Mouse (Mus musculus) macrophage (primary cell): ENCODE results near the gene Wrnip1. TPM values are rescaled to one million over a fixed set of nuclear protein-coding genes. Genes with fewer than 3 reads are reported as not detected.
A peak's percentile ranks its signal among the peaks of the same experiment; 100 is the strongest.
"Not testable (repeated sequence)": the region's sequence is repeated elsewhere in the genome, so short reads cannot be mapped to it uniquely, and the experiment has no call there.

Experiments
- H3K27ac ChIP-seq: fragments of 350-480 bp; formaldehyde crosslinking; 2 replicates; pipeline ENCODE4 v1.9.0; 2021
- H3K36me3 ChIP-seq: fragments of 350-480 bp; formaldehyde crosslinking; 2 replicates; pipeline ENCODE4 v1.9.0; 2021; ENCODE audit errors: inconsistent target
- H3K4me3 ChIP-seq: fragments of 350-480 bp; formaldehyde crosslinking; 2 replicates; pipeline ENCODE4 v1.9.0; 2021; ENCODE audit errors: inconsistent target
- H3K79me2 ChIP-seq: fragments of 350-480 bp; formaldehyde crosslinking; 2 replicates; pipeline ENCODE4 v1.9.0; 2021; ENCODE audit errors: inconsistent target
- WGBS: methylation state at CpG from one replicate; pipeline ENCODE4 v1.1.7; 2026; ENCODE audit warnings: inconsistent platforms; ENCODE audit not compliant: missing documents; 5-methylcytosine and 5-hydroxymethylcytosine counted together
- polyA plus RNA-seq: library from polyadenylated mRNA; stranded (reverse); fragments of 250-400 nt; gene quantifications from 3 replicates; pipeline ENCODE4 v1.2.4, GENCODE M21; 2018; ENCODE audit warnings: inconsistent platforms

Gene Wrnip1
- polyA plus RNA-seq, 1 experiment from 2014 or later, result 7.1 TPM

DNA sequence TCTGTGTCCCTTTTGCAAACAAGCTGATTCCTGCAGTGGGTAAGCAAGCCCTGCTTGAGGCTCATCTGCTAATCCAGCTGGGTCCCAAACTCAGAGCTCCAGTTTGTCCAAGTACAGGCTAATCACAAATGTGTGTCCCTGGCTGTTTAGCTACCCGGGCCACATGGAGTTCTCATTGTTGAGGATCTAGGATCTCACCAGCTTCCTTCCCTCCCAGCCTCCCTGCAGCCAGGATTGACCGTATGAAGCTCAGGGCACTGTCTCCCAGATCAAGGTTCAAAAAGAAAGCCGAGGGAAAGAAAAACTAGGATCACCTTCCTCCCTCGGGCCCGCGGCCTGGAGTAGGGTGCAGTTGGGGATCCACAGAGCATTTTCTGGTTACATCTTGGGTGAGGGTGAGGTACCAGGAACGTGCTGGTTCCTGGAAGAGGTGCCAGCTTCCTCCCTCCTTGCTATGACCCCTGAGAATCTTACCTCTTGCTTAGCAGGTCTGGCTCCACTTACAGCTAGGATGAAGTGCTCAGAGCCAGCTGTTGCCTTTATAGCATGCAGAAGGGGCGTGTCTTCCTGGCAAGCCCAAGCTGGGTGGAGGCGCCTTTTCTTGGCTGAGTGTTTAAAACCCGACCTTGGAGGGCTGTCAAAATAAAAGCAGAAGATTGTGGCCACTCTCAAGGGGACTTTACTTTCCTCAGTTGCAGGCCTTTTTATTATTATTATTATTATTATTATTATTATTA, 49.0 kb downstream of the Wrnip1 start, which contains the start of gene Serpinb1a:
Gene Serpinb1a, minus strand, starts transcription at position 518 of the 737 bp plus-strand sequence.
- no peaks in the 10 kb centered on the region for H3K79me2 ChIP-seq
- WGBS, result 21% methylated on average over 10 of the region's 10 CpGs
- no peaks in the 10 kb centered on the region for H3K36me3 ChIP-seq
- H3K4me3 ChIP-seq, result peak within 1 kb of the TSS; percentile 21; the same call in 1 of the 2 replicates
- no peak within 1 kb of the TSS for H3K27ac ChIP-seq

DNA sequence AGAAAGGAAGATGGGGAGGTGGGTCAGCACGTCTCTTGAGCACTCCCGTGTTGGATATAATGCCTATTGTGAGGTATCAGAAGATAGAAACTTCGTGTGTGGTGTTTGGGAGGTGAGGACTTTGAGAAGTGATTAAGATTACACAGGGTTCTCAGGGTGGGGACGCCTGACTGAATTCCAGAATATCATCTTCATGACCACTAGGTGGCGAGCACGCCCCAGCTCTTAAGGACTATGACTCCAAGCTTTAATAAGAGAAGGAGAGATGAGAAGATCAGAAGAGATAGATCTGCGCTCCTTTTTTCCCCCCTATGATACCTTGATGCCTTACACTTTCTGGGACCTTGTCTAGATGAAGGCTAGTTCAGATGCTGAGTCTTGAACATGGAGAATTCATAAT, 50.1 kb downstream of the Wrnip1 start:
- H3K4me3 ChIP-seq, result no peak overlapping the region
- 13% methylated on average over 7 of the region's 7 CpGs for WGBS

DNA sequence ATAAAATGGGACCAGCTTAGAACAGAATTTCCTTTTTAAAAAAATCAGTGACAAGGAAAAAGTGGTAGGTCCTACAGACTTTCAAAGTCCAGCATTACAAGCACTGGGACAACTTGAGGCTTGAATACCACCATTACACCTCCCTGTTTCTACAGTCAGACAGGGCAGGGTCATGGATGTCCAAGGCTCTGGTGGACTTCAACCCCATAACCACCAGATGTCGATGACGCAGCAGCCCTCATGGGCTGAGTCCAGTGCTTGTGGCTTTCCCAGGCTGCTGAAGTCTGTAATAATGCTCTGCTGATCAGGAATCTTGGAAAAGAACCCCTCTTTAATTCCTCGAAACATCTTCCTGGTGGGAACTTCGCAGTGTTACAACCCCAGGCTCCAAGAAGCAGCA, 50.7 kb downstream of the Wrnip1 start:
- WGBS, result 88% methylated on average over 4 of the region's 4 CpGs
- Histone ChIP-seq H3K4me3 (no peak overlapping the region), H3K79me2 (no peaks in the 10 kb centered on the region), H3K27ac (no peak overlapping the region), H3K36me3 (no peaks in the 10 kb centered on the region)

More for the DNA sequence above, 50.1 kb downstream of the Wrnip1 start:
- Histone ChIP-seq H3K27ac (no peak overlapping the region), H3K36me3 (no peaks in the 10 kb centered on the region), H3K79me2 (no peaks in the 10 kb centered on the region)

DNA sequence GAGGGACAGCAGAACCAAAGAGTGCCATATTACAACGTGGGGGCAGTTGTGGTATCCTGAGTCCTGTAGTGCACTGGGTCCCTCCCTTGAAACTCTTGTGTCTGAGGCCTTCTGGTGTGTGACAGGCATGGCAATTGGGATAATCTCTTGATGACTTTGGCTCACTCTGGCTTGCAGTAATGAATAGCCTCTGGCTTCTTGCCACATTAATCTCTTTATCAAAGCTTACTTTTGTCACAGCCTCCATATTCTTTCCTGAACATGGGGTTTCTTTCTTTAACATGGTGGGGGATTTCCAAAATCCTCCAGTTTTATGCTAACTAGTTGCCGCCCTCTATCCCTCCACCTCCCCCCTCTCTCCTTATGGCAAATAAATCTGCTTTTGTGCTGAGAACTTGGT, 51.2 kb downstream of the Wrnip1 start:
- Histone ChIP-seq H3K4me3 (no peak overlapping the region), H3K36me3 (no peaks in the 10 kb centered on the region), H3K79me2 (no peaks in the 10 kb centered on the region), H3K27ac (no peak overlapping the region)
- WGBS, result 93% methylated on average over 2 of the region's 2 CpGs

DNA sequence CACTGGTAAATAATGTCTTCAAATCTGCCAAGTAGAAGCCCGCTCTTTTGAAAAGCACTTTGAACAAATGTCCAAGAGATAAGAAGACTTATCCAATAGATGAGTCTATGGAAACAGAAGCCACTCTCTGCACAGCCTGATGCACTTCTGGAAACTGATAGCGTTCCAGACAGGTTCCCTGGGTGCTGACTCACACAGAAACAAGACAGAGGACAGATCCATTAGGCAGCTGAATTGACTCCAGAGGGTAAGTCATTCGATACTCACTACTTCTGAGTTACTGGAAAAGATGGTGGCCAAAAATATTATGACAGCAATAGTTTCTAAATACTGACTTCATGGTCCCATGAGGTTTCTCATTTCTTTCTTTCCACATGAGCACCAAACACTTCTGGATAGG, 59.0 kb downstream of the Wrnip1 start:
- 93% methylated on average over 3 of the region's 3 CpGs for WGBS
- Histone ChIP-seq H3K4me3 (no peak overlapping the region), H3K36me3 (no peaks in the 10 kb centered on the region), H3K79me2 (no peaks in the 10 kb centered on the region), H3K27ac (no peak overlapping the region)

DNA sequence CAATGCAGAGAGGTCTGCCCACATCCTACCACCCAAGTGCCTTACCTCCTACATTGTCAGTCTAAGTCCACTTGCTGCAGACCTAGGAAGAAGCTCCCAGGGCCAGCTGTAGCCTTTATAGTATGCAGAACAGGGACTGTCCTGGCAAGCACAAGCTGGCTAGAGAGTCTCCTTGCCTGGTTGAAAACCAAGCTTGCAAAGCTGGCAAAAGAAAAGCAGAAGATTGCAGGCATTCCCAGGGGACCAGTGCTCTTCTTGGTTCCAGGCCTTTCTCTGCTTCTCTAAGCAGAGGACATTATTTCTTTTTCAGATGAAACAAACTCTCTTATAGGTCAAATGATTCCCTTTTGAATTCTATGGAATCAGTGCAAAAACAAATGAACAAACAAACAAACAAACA, 61.6 kb downstream of the Wrnip1 start:
- Histone ChIP-seq H3K4me3 (no peak overlapping the region), H3K36me3 (no peaks in the 10 kb centered on the region), H3K79me2 (no peaks in the 10 kb centered on the region), H3K27ac (no peak overlapping the region)

DNA sequence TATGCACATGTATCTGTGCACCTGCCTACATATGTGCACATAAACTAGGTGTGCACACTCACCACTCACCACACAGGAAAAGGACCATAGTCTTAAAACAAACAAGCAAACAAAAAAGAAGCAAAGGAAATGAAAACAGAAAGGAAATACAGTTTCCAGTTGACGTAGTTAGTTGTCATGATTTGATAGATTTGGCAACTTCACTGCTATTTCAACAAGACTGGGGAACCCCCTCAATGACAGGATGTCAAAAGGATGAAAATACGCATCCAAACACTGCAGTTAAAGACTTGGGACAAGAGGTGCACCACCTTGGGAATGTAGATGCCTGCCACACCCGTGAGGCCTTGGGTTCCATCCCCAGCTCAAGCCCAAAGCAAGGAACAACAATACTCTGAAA, 62.7 kb downstream of the Wrnip1 start:
- H3K27ac ChIP-seq, H3K36me3 ChIP-seq, H3K79me2 ChIP-seq, H3K4me3 ChIP-seq: not testable (repeated sequence)
- 100% methylated on average over 1 of the region's 3 CpGs for WGBS

DNA sequence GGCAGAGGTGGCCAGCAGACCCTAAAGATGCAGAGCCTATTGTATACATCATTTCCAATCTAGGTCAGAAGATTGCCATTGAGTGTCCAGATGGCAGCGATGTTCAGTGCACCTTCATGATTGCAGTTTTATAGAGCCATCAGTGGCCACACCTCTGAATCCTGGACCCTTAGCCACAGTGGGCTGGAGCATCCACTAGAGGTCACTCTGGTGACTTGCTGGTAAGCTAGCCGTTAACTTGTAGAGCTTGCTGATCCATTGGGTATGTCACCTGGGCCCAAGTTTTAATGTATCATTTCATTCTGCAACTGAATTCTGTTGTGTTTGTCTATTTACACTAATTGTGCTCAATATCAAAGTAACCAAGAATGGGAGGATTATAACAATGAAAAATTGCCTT, 63.8 kb downstream of the Wrnip1 start:
- Histone ChIP-seq H3K36me3 (no peaks in the 10 kb centered on the region), H3K79me2 (no peaks in the 10 kb centered on the region), H3K4me3 (no peak overlapping the region), H3K27ac (no peak overlapping the region)
- WGBS, result 70% methylated on average over 2 of the region's 2 CpGs

DNA sequence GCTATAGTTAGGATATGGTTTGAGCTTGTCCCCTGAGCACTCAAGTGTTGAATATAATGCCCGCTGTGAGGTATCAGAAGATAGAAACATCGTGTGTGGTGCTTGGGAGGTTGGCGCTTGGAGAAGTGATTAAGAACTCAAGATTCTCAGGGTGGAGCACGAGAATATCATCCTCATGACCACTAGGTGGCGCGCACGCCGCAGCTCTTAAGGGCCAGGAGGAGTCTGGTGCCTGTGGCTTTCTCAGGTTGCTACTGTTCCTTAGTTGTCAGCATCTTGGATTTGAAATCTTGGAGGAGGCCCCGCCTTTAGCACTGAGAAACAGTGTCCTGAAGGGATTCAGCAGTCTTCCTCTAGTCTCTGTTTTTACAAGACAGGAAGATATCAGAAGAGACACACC, 64.6 kb downstream of the Wrnip1 start:
- WGBS, result 3% methylated on average over 9 of the region's 9 CpGs
- H3K4me3 ChIP-seq, result no peak overlapping the region
- no peaks in the 10 kb centered on the region for H3K36me3 ChIP-seq
- H3K27ac ChIP-seq, result no peak overlapping the region
- H3K79me2 ChIP-seq, result no peaks in the 10 kb centered on the region

DNA sequence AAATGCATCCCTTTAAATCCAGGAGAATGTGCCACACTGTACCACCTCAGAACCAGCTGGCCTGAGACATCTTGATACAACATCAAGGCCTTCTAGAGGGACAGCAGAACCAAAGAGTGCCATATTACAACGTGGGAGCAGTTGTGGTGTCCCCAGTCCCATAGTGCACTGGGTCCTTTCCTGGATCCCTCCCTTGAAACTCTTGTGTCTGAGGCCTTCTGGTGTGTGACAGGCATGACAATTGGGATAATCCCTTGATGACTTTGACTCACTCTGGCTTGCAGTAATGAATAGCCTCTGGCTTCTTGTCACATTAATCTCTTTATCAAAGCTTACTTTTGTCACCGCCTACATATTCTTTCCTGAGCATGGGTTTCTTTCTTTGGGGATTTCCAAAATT, 65.2 kb downstream of the Wrnip1 start:
- Histone ChIP-seq H3K27ac (no peak overlapping the region), H3K79me2 (no peaks in the 10 kb centered on the region), H3K36me3 (no peaks in the 10 kb centered on the region), H3K4me3 (no peak overlapping the region)
- 64% methylated on average over 1 of the region's 2 CpGs for WGBS

DNA sequence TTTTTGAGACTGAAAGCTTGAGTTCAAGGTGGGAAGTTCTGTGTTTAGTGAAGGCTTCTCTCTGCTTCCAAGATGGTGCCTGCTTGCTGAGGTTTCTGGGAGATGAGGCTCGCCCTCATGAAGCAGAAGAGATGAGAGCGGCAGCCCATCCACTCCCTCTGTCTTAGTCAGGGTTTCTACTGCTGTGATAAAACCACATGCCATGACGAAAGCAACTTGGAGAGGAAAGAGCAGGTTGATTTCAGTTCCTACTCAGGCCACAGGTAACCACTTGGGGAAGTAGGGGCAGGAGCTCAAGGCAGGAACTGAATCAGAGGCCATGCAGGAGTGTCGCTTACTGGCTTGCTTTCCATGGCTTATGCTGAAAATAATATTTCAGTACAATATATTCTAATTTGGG, 66.4 kb downstream of the Wrnip1 start:
- not testable (repeated sequence) for H3K27ac ChIP-seq, H3K36me3 ChIP-seq, H3K79me2 ChIP-seq, H3K4me3 ChIP-seq
- 31% methylated on average over 3 of the region's 4 CpGs for WGBS

DNA sequence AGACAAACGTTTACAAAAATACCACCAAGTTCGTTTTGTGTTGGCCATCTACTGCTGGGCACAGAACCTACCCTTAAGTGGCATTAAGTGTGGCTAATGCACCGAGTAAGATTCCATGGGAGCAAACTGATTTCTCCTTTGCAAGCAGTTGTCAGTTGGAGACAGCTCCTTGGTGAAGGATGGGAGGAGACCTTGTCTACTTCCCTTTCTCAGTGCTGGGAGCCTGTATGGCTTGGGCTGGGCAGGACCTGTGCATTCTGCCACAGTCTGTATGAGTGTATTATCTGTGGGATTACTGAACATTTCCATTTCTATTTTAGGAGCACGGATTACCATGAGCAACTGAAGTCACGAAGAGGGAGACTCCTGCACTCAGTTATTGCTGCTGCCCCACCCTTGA, 67.0 kb downstream of the Wrnip1 start:
- H3K36me3 ChIP-seq, result no peaks in the 10 kb centered on the region
- H3K79me2 ChIP-seq, result no peaks in the 10 kb centered on the region
- H3K4me3 ChIP-seq, result no peak overlapping the region
- H3K27ac ChIP-seq, result no peak overlapping the region
- WGBS, result 75% methylated on average over 5 of the region's 5 CpGs

Other genes with a start within 250 kb of the Wrnip1 start
- not detected in 3 replicates for gene Mylk4, start 18.1 kb upstream of the Wrnip1 start, polyA plus RNA-seq
- not detected in 3 replicates for gene D930007J09Rik, start 811 bp downstream of the Wrnip1 start, polyA plus RNA-seq
- gene Serpinb1a, start 49.1 kb downstream of the Wrnip1 start, polyA plus RNA-seq, result 0.67 to 1.4 TPM (median 1.3 TPM) in 3 replicates
- 3.9 to 4.2 TPM (median 4.2 TPM) in 3 replicates for gene Serpinb1c, start 96.2 kb downstream of the Wrnip1 start, polyA plus RNA-seq
- 3.7 to 12.9 TPM (median 6.1 TPM) in 3 replicates for gene Serpinb6b, start 163.2 kb downstream of the Wrnip1 start, polyA plus RNA-seq
- gene Serpinb9, start 201.2 kb downstream of the Wrnip1 start, polyA plus RNA-seq, result 5.1 to 13.2 TPM (median 9.9 TPM) in 3 replicates
- 0.10 to 0.26 TPM in 2 of 3 replicates, not detected in the other for gene Serpinb9b, start 225.4 kb downstream of the Wrnip1 start, polyA plus RNA-seq